Mouse (Mus musculus) intestine, postnatal 0 days (tissue): Measurements from ENCODE around the gene Cd44. TPM values are rescaled to one million over a fixed set of nuclear protein-coding genes. Genes with fewer than 3 reads are reported as not detected.
A peak's percentile ranks its signal among the peaks of the same experiment; 100 is the strongest.

Experiments used
- ATAC-seq: fragments of 200-750 bp; cut with Nextera tagmentation; 2 replicates; pipeline ENCODE4 v1.8.0; 2017; ENCODE audit warnings: mild to moderate bottlenecking, moderate TSS enrichment, moderate library complexity
- H3K27ac ChIP-seq: fragments of 300-500 bp; sonication (generic); 2 replicates; pipeline ENCODE4 v1.5.1; 2014; ENCODE audit warnings: mild to moderate bottlenecking, low read depth, low read length, moderate library complexity
- H3K27me3 ChIP-seq: fragments of 300-500 bp; sonication (generic); replicated peaks from 2 replicates; pipeline ENCODE4 v1.6.1; 2014; ENCODE audit warnings: low read length, mixed read lengths; ENCODE audit not compliant: control insufficient read depth, insufficient read depth
- H3K36me3 ChIP-seq: fragments of 300-500 bp; sonication (generic); 2 replicates; pipeline ENCODE4 v1.6.1; 2014; ENCODE audit warnings: mild to moderate bottlenecking, moderate library complexity; ENCODE audit not compliant: control insufficient read depth, insufficient read depth
- H3K4me1 ChIP-seq: fragments of 300-500 bp; sonication (generic); replicated peaks from 2 replicates; pipeline ENCODE4 v1.6.1; 2014; ENCODE audit warnings: antibody characterized with exemption, low read length, mixed read lengths; ENCODE audit not compliant: control insufficient read depth, insufficient read depth
- H3K4me2 ChIP-seq: fragments of 300-500 bp; sonication (generic); replicated peaks from 2 replicates; pipeline ENCODE4 v1.6.1; 2014; ENCODE audit warnings: low read depth, mild to moderate bottlenecking, moderate library complexity
- H3K4me3 ChIP-seq: fragments of 300-500 bp; sonication (generic); 2 replicates; pipeline ENCODE4 v1.5.1; 2014; ENCODE audit warnings: low read depth, low read length
- H3K9ac ChIP-seq: fragments of 300-500 bp; sonication (generic); 2 replicates; pipeline ENCODE4 v1.6.1; 2014; ENCODE audit warnings: mild to moderate bottlenecking, low read depth, low read length
- H3K9me3 ChIP-seq: fragments of 300-500 bp; sonication (generic); 2 replicates; pipeline ENCODE4 v1.6.1; 2016; ENCODE audit warnings: mixed run types; ENCODE audit not compliant: control insufficient read depth
- CTCF ChIP-seq: sonication (generic); IDR thresholded peaks from 2 replicates; pipeline ENCODE4 v1.5.1; 2016; ENCODE audit warnings: low read depth, mild to moderate bottlenecking, control low read depth, antibody characterized with exemption, moderate library complexity
- WGBS: fragments of 180-500 bp; shearing (Covaris S2); extraction: QIAGEN DNeasy Blood & Tissue Kit; methylation state at CpG from one replicate; pipeline ENCODE4 v1.1.7; 2014; 5-methylcytosine and 5-hydroxymethylcytosine counted together
- polyA plus RNA-seq: library from polyadenylated mRNA; unstranded; fragments of >200 nt; fragmentation: Nextera tagmentation; extraction: Ambion mirVana; gene quantifications from 2 replicates; pipeline ENCODE4 v1.2.1, GENCODE M21; 2015

Gene Cd44
- 9.6 and 10.6 TPM in 2 replicates for polyA plus RNA-seq

GRCm38 (mm10) chr2:102900875-102901827 lies at the start of gene Cd44:
Gene Cd44 (minus strand): TSS chr2:102901665.
- H3K27me3 ChIP-seq: no peaks in the 10 kb centered on the region
- TF ChIP-seq CTCF: no peak
- peak within 1 kb of the TSS; percentile 35; the same call in 1 of the 2 replicates for H3K27ac ChIP-seq
- WGBS: 2% methylated on average over 29 of the region's 29 CpGs
- H3K9ac ChIP-seq: peak within 1 kb of the TSS; percentile 48
- H3K4me3 ChIP-seq: peak within 1 kb of the TSS; percentile 54
- no peaks in the 10 kb centered on the region for H3K36me3 ChIP-seq
- ATAC-seq: peak; percentile 77
- no peaks in the 10 kb centered on the region for H3K4me1 ChIP-seq
- no peaks in the 10 kb centered on the region for H3K9me3 ChIP-seq
- H3K4me2 ChIP-seq: peak within 1 kb of the TSS; percentile 85

- no peak overlapping the region for H3K4me2 ChIP-seq
- peaks cover 3% of the 10 kb centered on the region; the same call in 1 of the 2 replicates for H3K4me1 ChIP-seq
- ATAC-seq: no peak
- H3K9ac ChIP-seq: no peak overlapping the region
- H3K9me3 ChIP-seq: no peaks in the 10 kb centered on the region
- 55% methylated on average over 4 of the region's 4 CpGs for WGBS
- TF ChIP-seq CTCF: no peak
- no peak overlapping the region for H3K4me3 ChIP-seq
- no peaks in the 10 kb centered on the region for H3K27me3 ChIP-seq
- H3K27ac ChIP-seq: no peak overlapping the region
- H3K36me3 ChIP-seq: no peaks in the 10 kb centered on the region
Measured at GRCm38 (mm10) chr2:102948481-102948857, 47.0 kb upstream of the Cd44 start.

- no peaks in the 10 kb centered on the region for H3K9me3 ChIP-seq
- TF ChIP-seq CTCF: no peak
- no peak overlapping the region for H3K4me3 ChIP-seq
- no peak overlapping the region for H3K9ac ChIP-seq
- no peak for ATAC-seq
- no peaks in the 10 kb centered on the region for H3K27me3 ChIP-seq
- H3K4me1 ChIP-seq: peaks cover 3% of the 10 kb centered on the region; the same call in 1 of the 2 replicates
- H3K27ac ChIP-seq: no peak overlapping the region
- no peak overlapping the region for H3K4me2 ChIP-seq
- WGBS: 90% methylated on average over 5 of the region's 5 CpGs
- H3K36me3 ChIP-seq: no peaks in the 10 kb centered on the region
Measured at GRCm38 (mm10) chr2:102947846-102948480, 46.5 kb upstream of the Cd44 start.

- no peak overlapping the region; the same call in 1 of the 2 replicates for H3K27ac ChIP-seq
- H3K27me3 ChIP-seq: no peaks in the 10 kb centered on the region
- no peak for ATAC-seq
- H3K4me3 ChIP-seq: no peak overlapping the region
- H3K36me3 ChIP-seq: no peaks in the 10 kb centered on the region
- no peak overlapping the region for H3K4me2 ChIP-seq
- TF ChIP-seq CTCF: no peak
- no peak overlapping the region for H3K9ac ChIP-seq
- 36% methylated on average over 1 of the region's 1 CpGs for WGBS
- H3K4me1 ChIP-seq: peaks cover 3% of the 10 kb centered on the region; the same call in 1 of the 2 replicates
- no peaks in the 10 kb centered on the region for H3K9me3 ChIP-seq
Measured at GRCm38 (mm10) chr2:102945111-102945510, 43.6 kb upstream of the Cd44 start.

- Histone ChIP-seq H3K36me3 (no peaks in the 10 kb centered on the region), H3K4me1 (peaks cover 3% of the 10 kb centered on the region; the same call in 1 of the 2 replicates), H3K27ac (no peak overlapping the region), H3K4me3 (no peak overlapping the region), H3K27me3 (no peaks in the 10 kb centered on the region), H3K9ac (no peak overlapping the region), H3K9me3 (no peaks in the 10 kb centered on the region), H3K4me2 (no peak overlapping the region)
- no peak for ATAC-seq
- WGBS: 80% methylated on average over 7 of the region's 7 CpGs
- TF ChIP-seq CTCF: no peak
Measured at GRCm38 (mm10) chr2:102944415-102945012, 43.0 kb upstream of the Cd44 start.

GRCm38 (mm10) chr2:102943983-102944382 lies 42.5 kb upstream of the Cd44 start:
- Histone ChIP-seq H3K4me1 (peaks cover 3% of the 10 kb centered on the region; the same call in 1 of the 2 replicates), H3K9me3 (no peaks in the 10 kb centered on the region), H3K27ac (no peak overlapping the region), H3K4me2 (no peak overlapping the region), H3K4me3 (no peak overlapping the region), H3K27me3 (no peaks in the 10 kb centered on the region), H3K9ac (no peak overlapping the region), H3K36me3 (no peaks in the 10 kb centered on the region)
- no peak for ATAC-seq
- 57% methylated on average over 6 of the region's 6 CpGs for WGBS
- TF ChIP-seq CTCF: no peak
